Mouse (Mus musculus) liver, embryonic 14 days (tissue): ENCODE measurements around the gene Col27a1. TPM values are rescaled to one million over a fixed set of nuclear protein-coding genes. Genes with fewer than 3 reads are reported as not detected.

Experiments used
- polyA plus RNA-seq: library from polyadenylated mRNA; depleted of rRNA; stranded (reverse); fragments of >200 nt; gene quantifications from 2 replicates; pipeline ENCODE4 v1.2.3, GENCODE M21; 2012; rRNA removed

Gene Col27a1
- polyA plus RNA-seq: 3.5 and 3.7 TPM in 2 replicates

DNA sequence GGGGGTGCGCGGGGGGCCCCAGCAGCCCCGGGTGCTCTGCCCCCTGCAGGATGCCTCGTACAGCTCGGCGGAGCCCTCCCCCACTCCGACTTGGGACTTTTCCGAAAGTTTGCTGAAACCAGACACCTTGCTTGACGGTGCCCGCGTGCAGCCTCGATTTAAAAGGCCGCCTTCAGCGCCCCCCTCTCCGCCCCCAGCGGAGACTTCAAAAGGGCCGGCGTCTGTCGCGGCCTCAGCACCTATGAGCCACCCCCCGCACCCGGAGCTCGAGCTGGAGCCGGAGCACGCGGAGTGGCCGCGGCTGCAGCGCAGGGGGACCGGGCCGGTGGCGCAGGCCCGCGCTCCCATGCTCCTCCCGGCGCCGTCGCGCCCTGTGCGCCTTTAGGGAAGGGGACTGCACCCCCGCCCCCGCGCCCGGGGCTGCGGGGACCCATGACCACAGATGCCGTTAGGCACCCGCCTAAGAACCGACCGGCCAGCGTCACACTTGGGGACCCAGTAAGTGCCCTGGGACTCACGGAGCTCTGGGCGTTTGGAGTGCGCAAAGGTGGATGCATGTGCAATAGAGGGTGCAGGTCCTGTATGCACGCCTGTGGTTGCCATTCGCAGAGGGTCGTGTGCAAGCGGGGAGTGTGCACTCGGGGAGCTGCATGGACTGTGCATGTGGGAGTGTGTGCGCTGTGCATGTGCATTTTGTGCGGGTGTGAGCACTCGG, at the start of gene Col27a1:
TSS of gene Col27a1 (plus strand) at position 98 of the 715 bp plus-strand sequence.

GRCm38 (mm10) chr4:63171969-63172685, 41.7 kb upstream of the Col27a1 start, which contains the start of gene Kif12:
TSS of gene Kif12 (minus strand) at chr4:63172131.

DNA sequence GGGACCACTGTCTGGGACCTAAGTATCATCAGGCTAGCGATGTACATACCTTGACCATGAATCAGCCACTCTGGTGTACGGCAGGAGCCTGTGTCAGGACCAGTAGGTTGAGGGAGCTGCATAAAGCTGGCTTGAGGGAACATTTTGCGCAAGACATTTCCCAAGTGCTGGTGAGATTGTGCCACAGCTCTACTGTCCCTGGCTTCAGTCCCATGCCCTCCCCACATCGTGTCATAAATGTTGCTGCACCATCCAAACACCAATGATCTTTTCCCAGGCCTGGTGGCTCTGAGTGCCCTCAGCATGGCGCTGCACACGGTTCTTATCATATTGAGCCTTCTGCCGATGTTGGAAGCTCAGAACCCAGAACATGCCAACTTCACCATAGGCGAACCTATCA, 130.5 kb downstream of the Col27a1 start, which contains the start of gene Orm1:
TSS of gene Orm1 (plus strand) at position 266 of the 400 bp plus-strand sequence.

GRCm38 (mm10) chr4:63355877-63356665, 142.3 kb downstream of the Col27a1 start, which contains the start of gene Orm3:
TSS of gene Orm3 (plus strand) at chr4:63356162.

DNA sequence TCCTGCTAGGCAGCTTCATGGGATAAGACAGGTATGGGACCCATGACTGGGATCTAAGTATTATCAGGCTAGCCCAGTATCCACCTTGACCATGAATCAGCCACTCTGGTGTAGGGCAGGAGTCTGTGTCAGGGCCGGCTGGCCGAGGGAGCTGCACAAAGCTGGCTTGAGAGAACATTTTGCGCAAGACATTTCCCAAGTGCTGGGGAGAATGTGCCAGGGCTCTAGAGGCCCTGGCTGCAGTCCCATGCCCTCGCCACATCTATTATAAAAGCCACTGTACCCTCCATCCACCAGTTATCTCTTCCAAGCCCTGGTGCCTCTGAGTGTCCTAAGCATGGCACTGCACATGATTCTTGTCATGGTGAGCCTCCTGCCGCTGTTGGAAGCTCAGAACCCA, 148.3 kb downstream of the Col27a1 start, which contains the start of gene Orm2:
TSS of gene Orm2 (plus strand) at position 300 of the 400 bp plus-strand sequence.

Other genes with a start within 250 kb of the Col27a1 start
- 1.5 and 1.6 TPM in 2 replicates for gene Zfp618, start 248.4 kb upstream of the Col27a1 start, polyA plus RNA-seq
- gene Ambp, start 59.2 kb upstream of the Col27a1 start, polyA plus RNA-seq: 727 and 808 TPM in 2 replicates
- gene Kif12, start 41.9 kb upstream of the Col27a1 start, polyA plus RNA-seq: 5.2 and 5.5 TPM in 2 replicates
- gene Orm1, start 130.6 kb downstream of the Col27a1 start, polyA plus RNA-seq: 0.03 TPM in 1 of 2 replicates, not detected in the other
- gene Orm3, start 142.2 kb downstream of the Col27a1 start, polyA plus RNA-seq: not detected in 2 replicates
- gene Orm2, start 148.4 kb downstream of the Col27a1 start, polyA plus RNA-seq: not detected in 2 replicates
- 1.7 and 2.4 TPM in 2 replicates for gene Akna, start 189.3 kb downstream of the Col27a1 start, polyA plus RNA-seq